In genomic region chr14:34590743-34591675, GRCm38 (mm10) we compare ENCODE assay signal across 12 mouse cellular contexts. TPM values are rescaled to one million over a fixed set of nuclear protein-coding genes. Genes with fewer than 3 reads are reported as not detected.
DNase-seq lines count a peak whose midpoint lies in the region; ATAC-seq and TF ChIP-seq lines count a peak whose summit lies in the region.
"Had no signal": no experiment of that assay in that cellular context is flagged by ENCODE, and none has a peak within 500 bp of the region (broad histone marks: within the 10 kb centered on the region; RNA-seq: fewer than 3 reads in every experiment).

No protein-coding gene starts in this region.

- peak overlapping the region; percentile 96 for H3K27ac ChIP-seq in heart, embryonic 13.5 days (replicated peaks)
- H3K27ac ChIP-seq in midbrain, embryonic 11.5 days (ENCODE audit: low read depth, low read length) = no peak overlapping the region
- no peak overlapping the region for H3K27ac ChIP-seq in stomach, postnatal 0 days (replicated peaks)
- H3K27ac ChIP-seq: neural tube, embryonic 12.5 days had no signal

- peak; percentile 70 for DNase-seq in layer of hippocampus, adult 9-11 months
- DNase-seq in layer of hippocampus, adult 9-10 months (ENCODE audit: low spot score) = no peak
- DNase-seq in NIH3T3 (ENCODE audit: low read depth) = peak; percentile 6
- no peak for DNase-seq in midbrain, embryonic 11.5 days (ENCODE audit: low spot score, missing footprints)
- no peak for DNase-seq in thymus, postnatal 25 days
- no peak for DNase-seq in stomach, postnatal 0 days (ENCODE audit: low spot score)
- DNase-seq: kidney, postnatal 4 days had no signal

- H3K4me2 ChIP-seq in heart, embryonic 13.5 days = peak overlapping the region; percentile 57
- H3K4me2 ChIP-seq in midbrain, embryonic 11.5 days = no peak overlapping the region; the same call in 1 of the 2 replicates
- H3K4me2 ChIP-seq in stomach, postnatal 0 days (replicated peaks; ENCODE audit: low read depth) = no peak overlapping the region
- H3K4me2 ChIP-seq: limb, embryonic 15.5 days; neural tube, embryonic 12.5 days had no signal

- 53% methylated on average over 24 of the region's 24 CpGs for WGBS in heart, embryonic 13.5 days
- 62% methylated on average over 24 of the region's 24 CpGs for WGBS in midbrain, embryonic 11.5 days
- 71% methylated on average over 24 of the region's 24 CpGs for WGBS in stomach, postnatal 0 days

- peaks cover 73% of the 10 kb centered on the region for H3K4me1 ChIP-seq in heart, embryonic 13.5 days
- H3K4me1 ChIP-seq in midbrain, embryonic 11.5 days (ENCODE audit: control insufficient read depth, insufficient read depth, low read length) = no peaks in the 10 kb centered on the region
- H3K4me1 ChIP-seq in stomach, postnatal 0 days (replicated peaks; ENCODE audit: control insufficient read depth, insufficient read depth) = no peaks in the 10 kb centered on the region
- H3K4me1 ChIP-seq: neural tube, embryonic 12.5 days had no signal

- TF ChIP-seq EP300 in stomach, postnatal 0 days (optimal IDR thresholded peaks at IDR 0.05) = no peak

- peak overlapping the region; percentile 68 for H3K9ac ChIP-seq in heart, embryonic 13.5 days
- no peak overlapping the region for H3K9ac ChIP-seq in midbrain, embryonic 11.5 days (ENCODE audit: low read length)
- H3K9ac ChIP-seq in stomach, postnatal 0 days (ENCODE audit: low read length) = no peak overlapping the region
- H3K9ac ChIP-seq: limb, embryonic 15.5 days; neural tube, embryonic 12.5 days had no signal

- ATAC-seq in heart, embryonic 13.5 days (ENCODE audit: extremely low read depth, insufficient number of reproducible peaks, low FRiP score, low TSS enrichment) = no peak
- ATAC-seq in midbrain, embryonic 11.5 days (ENCODE audit: low FRiP score) = peak; percentile 35; the same call in 1 of the 2 replicates
- ATAC-seq in stomach, postnatal 0 days (ENCODE audit: low FRiP score, low TSS enrichment) = no peak
- ATAC-seq: Patski had no signal

- peak overlapping the region; percentile 12; the same call in 1 of the 2 replicates for H3K4me3 ChIP-seq in heart, embryonic 13.5 days
- no peak overlapping the region for H3K4me3 ChIP-seq in midbrain, embryonic 11.5 days (ENCODE audit: low read depth, low read length)
- no peak overlapping the region for H3K4me3 ChIP-seq in stomach, postnatal 0 days (ENCODE audit: low read depth, low read length)
- H3K4me3 ChIP-seq: limb, embryonic 15.5 days; neural tube, embryonic 12.5 days had no signal

- H3K36me3 ChIP-seq in heart, embryonic 13.5 days = peaks cover 4% of the 10 kb centered on the region; the same call in 1 of the 2 replicates
- H3K36me3 ChIP-seq in midbrain, embryonic 11.5 days (ENCODE audit: control insufficient read depth, insufficient read depth, low read length) = no peaks in the 10 kb centered on the region
- no peaks in the 10 kb centered on the region for H3K36me3 ChIP-seq in stomach, postnatal 0 days (ENCODE audit: control insufficient read depth, insufficient read depth, low read length)
- H3K36me3 ChIP-seq: limb, embryonic 15.5 days; neural tube, embryonic 12.5 days had no signal

- H3K9me3 ChIP-seq in heart, embryonic 13.5 days = no peaks in the 10 kb centered on the region
- H3K9me3 ChIP-seq in midbrain, embryonic 11.5 days (ENCODE audit: control insufficient read depth, low read length) = no peaks in the 10 kb centered on the region
- H3K9me3 ChIP-seq in stomach, postnatal 0 days (ENCODE audit: control insufficient read depth, low read length) = no peaks in the 10 kb centered on the region
- H3K9me3 ChIP-seq: limb, embryonic 15.5 days; neural tube, embryonic 12.5 days had no signal

- no peak for TF ChIP-seq CTCF in stomach, postnatal 0 days (IDR thresholded peaks at IDR 0.05; ENCODE audit: low read depth)

- H3K27me3 ChIP-seq in heart, embryonic 13.5 days (replicated peaks) = no peaks in the 10 kb centered on the region
- H3K27me3 ChIP-seq in midbrain, embryonic 11.5 days (ENCODE audit: control insufficient read depth, insufficient read depth, low read length) = no peaks in the 10 kb centered on the region
- no peaks in the 10 kb centered on the region for H3K27me3 ChIP-seq in stomach, postnatal 0 days (ENCODE audit: control insufficient read depth, insufficient read depth, low read length)
- H3K27me3 ChIP-seq: limb, embryonic 15.5 days; neural tube, embryonic 12.5 days; Patski had no signal

RNA-seq across cellular contexts. Expression of gene Ldb3, which starts 2.5 kb away (rescaled TPM):
- 226 and 249 TPM in 2 replicates for polyA plus RNA-seq in heart, embryonic 13.5 days (2015; fragmentation: Nextera tagmentation; extraction: Ambion mirVana)
- polyA plus RNA-seq in midbrain, embryonic 11.5 days (2014; fragmentation: Nextera tagmentation; extraction: Ambion mirVana) = 0.07 TPM in 1 of 2 replicates, not detected in the other
- 1.6 and 1.7 TPM in 2 replicates for polyA plus RNA-seq in stomach, postnatal 0 days (2015; fragmentation: Nextera tagmentation; extraction: Ambion mirVana)

RNA-seq across cellular contexts. Expression of gene Opn4, which starts 8.9 kb away (rescaled TPM):
- 4.8 and 5.8 TPM in 2 replicates for polyA plus RNA-seq in heart, embryonic 13.5 days (2015; fragmentation: Nextera tagmentation; extraction: Ambion mirVana)
- polyA plus RNA-seq in midbrain, embryonic 11.5 days (2014; fragmentation: Nextera tagmentation; extraction: Ambion mirVana) = 0.17 TPM in 1 of 2 replicates, not detected in the other
- not detected in 2 replicates for polyA plus RNA-seq in stomach, postnatal 0 days (2015; fragmentation: Nextera tagmentation; extraction: Ambion mirVana)
- polyA plus RNA-seq: neural tube, embryonic 12.5 days; Patski; urinary bladder, adult 2 months had no signal

Comparison
In these comparisons a context has a peak if more than half of its experiments do, and no peak if none do; other contexts are left out.
1. DNase-seq: peak in layer of hippocampus, adult 9-11 months (single experiment) and NIH3T3 (single experiment); none in layer of hippocampus, adult 9-10 months (single experiment), midbrain, embryonic 11.5 days (single experiment), thymus, postnatal 25 days (single experiment) and stomach, postnatal 0 days (single experiment).
2. RNA of gene Ldb3, which starts 2.5 kb away (polyA plus RNA-seq): 226 to 249 TPM in heart, embryonic 13.5 days; 1.6 to 1.7 TPM in stomach, postnatal 0 days and 0.07 TPM in midbrain, embryonic 11.5 days; every median in the first group is over 10 times any median in the second.